Mouse (Mus musculus) lung, postnatal 25 days (tissue): ENCODE measurements around the gene Psenen.

Experiments used
- DNase-seq: peaks from one replicate; pipeline ENCODE4 v3.0.0; 2022; ENCODE audit warnings: low spot score

The Psenen gene

DNA sequence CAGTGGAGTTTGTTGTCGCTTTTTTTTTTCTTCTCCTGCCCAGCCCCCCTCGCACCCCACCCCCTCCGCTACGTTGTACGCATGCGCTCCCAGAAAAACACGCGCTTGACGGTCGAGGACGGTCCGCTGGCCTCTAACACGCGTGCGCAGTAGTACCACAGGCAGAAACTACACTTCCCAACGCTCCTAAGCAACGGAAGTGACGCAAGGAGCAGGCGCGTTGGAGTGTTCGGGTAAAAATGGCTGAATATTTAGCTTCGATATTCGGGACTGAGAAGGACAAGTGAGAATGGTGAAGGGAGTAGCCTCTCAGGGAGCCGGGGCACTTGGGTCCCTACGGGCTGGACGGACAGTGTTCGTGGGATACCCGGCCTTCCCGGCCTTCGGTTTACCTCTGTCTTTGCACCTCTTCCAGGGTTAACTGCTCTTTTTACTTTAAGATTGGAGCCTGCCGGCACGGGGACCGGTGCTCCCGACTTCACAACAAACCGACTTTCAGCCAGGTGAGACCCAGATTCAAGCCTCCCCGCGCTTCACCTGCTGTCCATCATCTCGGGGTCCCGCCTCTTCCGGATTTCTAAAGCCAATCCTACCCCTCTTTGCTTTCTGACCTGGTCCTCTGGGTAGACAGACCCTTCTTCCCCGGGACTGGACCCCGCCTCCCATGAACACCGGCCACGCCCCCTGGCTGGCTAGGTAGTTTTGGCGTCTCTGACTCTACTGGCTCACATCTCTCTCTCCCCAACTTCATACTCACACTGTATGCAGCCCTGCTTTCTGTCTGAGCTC is at the start of gene Psenen, which contains the start of the genes U2af1l4 and Gm49396:
TSS of gene Psenen (minus strand) at position 511 of the 789 bp plus-strand sequence.
TSS of gene U2af1l4 (plus strand) at position 185 of the 789 bp plus-strand sequence.
TSS of gene Gm49396 (plus strand) at position 228 of the 789 bp plus-strand sequence.
- DNase-seq, result peak; percentile 98

DNA sequence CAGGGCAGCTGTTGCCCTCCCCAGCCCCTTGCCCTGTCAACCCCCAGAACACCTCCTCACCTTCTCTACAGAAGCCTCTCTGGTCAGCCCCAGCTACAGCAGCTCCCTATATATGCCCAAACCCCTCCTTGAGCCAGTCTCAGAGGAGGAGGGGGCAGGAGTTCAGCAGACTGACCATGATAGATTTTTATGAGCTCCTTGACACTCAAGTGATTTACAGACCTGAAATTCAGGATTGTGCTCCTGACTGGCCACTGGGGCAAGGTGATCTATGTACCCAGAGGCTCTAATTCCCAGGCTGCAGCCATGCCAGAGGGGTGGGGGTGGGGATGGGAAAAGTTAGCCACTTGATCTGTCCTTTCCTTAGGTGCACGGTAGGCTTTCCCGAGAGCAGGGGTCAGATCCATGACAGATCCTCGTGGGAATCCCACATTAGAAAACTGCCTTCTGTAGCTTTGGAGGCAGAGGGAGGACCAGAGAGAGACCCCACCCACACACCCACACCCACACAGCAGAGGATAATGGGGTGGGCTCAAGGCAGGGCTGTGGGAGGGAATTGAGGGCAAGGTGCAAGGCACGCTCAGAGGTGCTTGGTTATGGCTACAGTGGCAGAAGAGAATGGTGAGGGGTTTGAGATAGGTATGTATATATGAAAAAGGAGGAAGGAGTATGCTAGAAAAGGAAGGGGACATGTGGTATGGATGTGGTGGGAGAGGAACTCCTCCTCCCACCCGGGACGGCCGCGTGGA is 49.4 kb upstream of the Psenen start, which contains the start of gene Upk1a:
TSS of gene Upk1a (minus strand) at position 194 of the 749 bp plus-strand sequence.
- no peak for DNase-seq

DNA sequence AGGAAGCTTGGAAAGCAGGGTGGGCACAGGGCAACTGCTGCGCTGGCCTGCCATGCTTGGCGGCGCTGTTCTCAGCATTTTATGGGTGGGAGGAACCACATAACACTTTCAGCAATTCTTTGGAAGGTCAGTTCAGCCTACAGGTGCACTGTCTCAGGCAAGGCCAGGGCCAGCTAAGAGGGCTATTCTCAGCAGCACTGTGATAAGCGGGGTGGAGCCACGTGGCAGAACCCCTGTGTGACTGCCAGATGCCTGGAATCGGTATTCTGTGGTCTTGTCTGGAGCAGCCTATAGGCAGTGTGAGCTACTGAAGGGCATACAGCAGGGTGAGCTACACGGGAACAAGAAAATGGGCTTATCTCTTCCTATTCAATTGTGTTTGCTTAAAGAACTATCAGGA is 46.6 kb upstream of the Psenen start:
- no peak for DNase-seq

- DNase-seq, result no peak
These were observed 45.0 kb upstream of the Psenen start for GRCm38 (mm10) chr7:30608476-30608875.

DNA sequence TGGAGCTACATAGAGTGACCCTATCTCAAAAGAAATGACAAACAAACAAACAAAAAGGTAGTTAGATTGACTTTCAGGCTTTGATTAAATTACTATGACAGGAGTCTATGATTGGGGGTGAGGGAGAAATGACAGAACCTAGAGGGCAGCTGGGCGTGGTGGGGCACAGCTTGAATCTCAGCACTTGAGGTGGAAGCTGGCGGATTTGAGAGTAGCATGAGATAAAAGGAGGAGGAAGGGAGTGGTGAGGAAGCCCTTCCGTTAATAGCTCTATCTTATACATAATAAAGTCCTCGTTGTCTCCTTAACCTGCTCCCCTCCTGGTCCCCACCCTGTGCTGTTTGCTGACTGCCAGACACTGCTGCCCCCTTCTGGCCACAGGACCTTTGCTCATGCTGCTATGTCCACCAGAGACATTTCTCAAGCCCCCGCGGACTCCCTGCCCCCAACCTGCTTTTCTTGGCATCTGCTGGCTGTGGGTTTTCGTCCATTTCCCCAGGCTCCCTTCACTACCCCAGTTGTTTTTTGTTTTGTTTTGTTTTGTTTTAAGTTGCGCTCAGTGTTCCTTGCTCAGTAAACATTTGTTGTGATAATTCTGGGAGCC is 44.4 kb upstream of the Psenen start:
- DNase-seq, result peak; percentile 76

DNA sequence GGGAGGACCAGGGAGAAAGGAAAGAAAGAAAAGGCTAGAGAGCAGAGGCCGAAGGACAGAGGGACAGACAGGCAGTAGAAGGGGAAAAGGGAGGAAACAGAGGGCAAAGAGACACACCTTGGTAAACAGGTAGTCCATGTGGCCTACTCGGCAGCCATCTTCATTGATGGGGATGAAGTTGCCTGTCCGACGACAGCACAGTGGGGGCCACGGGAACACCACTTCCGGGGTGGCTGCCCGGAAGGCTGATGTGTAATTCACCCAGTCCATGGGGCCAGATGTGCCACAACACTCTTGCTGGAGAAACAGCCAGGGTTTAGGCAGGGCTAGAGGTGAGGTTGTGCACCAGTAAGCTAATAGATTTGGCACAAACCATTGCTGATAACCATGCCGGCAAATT is 41.5 kb upstream of the Psenen start:
- DNase-seq, result no peak

GRCm38 (mm10) chr7:30604424-30604823 is 41.0 kb upstream of the Psenen start:
- no peak for DNase-seq

- DNase-seq, result peak; percentile 90
These were observed 39.2 kb upstream of the Psenen start for GRCm38 (mm10) chr7:30602583-30602982.

GRCm38 (mm10) chr7:30600651-30601050 is 37.2 kb upstream of the Psenen start:
- peak; percentile 82 for DNase-seq

DNA sequence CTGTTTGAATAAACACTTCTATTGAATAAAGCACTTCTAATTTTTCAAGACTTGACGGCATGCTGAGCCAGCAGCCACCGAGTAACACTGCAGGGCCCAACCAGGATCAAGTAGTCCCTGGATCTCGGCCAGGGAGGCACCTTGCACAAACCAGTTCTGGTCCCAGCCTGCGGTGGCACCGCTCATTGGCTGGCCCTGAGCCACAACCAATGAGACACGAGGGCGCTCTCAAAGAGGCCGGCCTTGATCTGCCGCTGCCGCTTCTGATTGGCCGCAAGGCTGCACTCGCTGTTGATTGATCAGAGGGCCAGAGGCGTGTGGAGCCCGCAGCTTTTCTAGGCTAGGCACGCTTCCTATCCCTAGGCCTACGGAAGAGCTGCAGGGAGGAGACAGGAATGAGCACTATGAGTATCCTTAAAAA is 36.5 kb upstream of the Psenen start:
- peak; percentile 97 for DNase-seq

DNA sequence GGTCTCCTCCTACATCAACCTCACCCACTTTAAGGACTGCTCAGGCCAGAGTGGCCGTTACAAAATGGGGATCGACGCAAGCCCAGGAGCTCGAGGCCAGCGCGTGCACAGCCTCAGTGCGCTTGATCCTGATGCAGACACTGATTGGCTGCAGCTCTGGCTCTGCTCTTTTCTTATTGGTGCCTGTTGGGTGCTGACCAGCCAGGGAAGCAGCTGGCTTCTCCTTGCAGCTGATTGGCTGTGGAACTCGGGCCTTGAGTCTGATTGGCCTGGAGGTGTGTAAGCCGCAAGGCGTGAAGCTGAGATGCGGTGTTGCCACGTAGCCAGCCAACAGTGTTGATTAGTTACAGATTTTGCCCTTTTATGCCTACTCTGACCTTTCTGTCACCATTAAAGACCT is 35.4 kb upstream of the Psenen start, which contains the start of gene Zbtb32:
TSS of gene Zbtb32 (minus strand) at position 124 of the 400 bp plus-strand sequence.
- DNase-seq, result no peak

- DNase-seq, result peak; percentile 35
These were observed 33.4 kb upstream of the Psenen start for GRCm38 (mm10) chr7:30596811-30597210.

GRCm38 (mm10) chr7:30596093-30596492 is 32.7 kb upstream of the Psenen start:
- no peak for DNase-seq

DNA sequence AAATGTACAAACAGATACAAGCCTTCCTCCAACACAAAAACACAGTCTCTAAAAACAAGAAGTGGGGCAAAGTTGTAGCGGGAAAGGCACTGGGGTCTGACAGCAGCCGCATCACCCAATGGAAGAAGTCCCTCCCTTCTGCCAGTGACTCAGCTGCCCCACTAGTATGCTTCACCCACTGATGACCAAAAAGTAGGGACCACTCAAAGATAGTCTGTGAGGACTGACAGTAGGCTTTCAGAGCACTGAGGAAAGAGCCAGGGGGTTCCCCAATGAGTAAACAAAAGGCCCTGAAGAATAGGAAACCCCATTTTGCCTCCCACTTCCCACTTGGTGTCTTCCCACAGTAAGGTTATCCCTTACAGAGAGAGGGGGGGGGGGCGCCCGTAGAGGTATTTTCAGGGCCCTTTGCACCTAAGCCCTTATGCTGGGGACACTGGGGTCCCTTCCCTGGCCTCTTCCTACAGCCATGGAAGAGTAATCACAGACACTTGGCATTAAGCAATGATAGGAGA is 31.1 kb upstream of the Psenen start:
- no peak for DNase-seq

DNA sequence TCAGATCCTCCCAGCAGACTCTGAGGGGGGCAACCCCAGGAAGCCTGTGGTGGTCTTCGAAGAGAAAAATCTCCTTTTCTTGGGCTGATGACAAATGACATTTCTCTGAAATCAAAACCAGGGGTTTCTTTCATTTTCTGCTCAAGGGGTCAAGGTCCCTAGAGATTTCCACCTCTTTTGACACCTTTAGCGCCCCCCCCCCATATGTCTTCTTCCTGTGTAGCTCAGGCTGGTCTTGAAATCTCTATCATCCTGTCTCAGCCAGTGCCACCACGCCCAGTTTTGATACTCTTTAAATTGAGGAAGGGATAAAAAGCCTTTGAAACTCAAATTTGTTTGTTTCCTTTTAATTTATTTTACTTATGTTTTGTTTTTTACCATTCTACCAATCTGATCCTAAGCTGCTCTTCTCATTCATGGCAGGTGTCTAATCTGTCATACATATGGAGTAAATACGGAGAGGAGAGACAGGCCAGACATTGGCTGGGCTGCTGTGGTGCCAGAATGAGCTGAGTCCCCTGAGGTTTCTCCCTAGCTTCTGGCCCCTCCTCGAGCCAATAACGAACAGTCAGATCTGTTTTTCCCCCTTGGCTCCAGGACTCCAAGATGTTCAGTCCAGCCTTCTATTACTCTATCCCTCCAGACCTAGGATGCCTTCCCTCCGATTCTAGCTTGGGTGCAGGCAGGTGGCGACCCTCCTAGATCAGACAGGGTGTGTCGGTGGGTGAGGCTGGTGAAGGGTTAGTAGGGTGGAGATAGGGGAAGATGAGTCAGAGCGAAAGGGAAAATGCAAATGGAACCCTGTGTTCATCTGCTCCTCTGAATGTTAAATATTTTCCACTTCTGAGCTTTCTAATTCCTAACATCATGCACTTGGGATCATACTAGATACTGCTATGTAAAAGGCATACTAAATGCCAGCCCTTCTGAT is 30.4 kb upstream of the Psenen start:
- no peak for DNase-seq

DNA sequence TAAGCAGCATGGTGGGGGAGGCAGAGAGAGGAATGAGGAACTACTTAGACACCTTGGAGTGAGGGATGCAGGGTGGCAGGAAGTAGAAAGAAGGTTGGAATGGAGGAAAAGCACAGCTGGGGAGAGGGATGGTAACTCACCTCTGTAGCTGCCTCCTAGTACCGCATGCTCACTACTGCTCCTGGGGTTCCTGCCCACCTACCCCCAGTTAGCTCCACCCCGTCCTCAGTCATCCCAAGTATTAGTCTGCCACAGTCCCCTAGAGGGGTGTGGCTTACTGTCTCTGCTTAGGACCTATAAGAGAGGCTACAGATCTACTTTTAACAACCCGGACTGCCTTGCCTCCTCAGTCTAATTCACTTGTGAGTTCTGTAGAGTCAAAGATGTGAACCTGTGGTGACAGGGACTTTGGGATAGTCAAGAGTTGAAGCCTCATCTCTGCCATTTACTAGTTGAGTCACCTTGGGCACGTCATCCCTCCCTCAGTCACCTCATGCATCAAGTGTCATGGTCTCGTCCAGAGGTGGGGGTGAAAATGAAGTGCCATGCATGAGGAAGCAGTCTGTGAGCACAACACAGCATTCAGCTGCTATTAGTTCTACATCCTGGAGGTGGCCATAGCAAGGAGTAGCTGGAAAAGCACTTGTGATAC is 29.5 kb upstream of the Psenen start:
- no peak for DNase-seq

GRCm38 (mm10) chr7:30591605-30591951 is 28.2 kb upstream of the Psenen start:
- DNase-seq, result no peak

DNA sequence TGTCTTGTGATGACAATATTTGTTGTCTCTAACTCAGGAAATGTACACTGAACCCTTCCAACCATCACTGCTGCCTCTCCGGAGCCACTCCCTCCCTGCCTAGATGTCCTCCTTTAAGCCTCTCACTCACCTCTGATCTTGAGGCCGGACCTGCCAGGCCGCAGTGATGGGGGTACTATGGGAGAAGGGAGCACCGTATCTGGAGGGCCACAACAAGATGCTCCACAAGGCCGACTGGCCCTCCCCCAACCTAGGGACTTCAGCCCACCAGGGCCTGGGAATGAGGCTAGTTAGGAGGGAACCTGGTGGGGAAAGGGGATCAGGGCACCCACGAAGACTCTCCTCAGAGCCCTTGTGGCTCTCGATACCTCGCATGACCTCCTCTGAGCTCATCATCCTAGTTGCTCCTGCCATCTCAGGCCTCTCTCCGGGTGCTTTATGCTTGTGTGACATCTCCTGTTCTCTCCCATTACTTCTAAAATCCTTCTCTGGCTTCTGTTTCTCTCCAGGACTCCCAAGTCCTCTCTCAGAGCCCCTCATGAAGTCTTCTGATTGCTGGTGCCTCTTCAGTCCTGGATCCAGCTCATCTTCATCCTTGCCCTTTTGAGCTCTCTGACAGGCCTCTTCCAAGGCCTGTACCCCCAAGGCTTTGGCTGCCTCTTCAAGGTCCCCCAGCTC is 27.6 kb upstream of the Psenen start:
- no peak for DNase-seq

DNA sequence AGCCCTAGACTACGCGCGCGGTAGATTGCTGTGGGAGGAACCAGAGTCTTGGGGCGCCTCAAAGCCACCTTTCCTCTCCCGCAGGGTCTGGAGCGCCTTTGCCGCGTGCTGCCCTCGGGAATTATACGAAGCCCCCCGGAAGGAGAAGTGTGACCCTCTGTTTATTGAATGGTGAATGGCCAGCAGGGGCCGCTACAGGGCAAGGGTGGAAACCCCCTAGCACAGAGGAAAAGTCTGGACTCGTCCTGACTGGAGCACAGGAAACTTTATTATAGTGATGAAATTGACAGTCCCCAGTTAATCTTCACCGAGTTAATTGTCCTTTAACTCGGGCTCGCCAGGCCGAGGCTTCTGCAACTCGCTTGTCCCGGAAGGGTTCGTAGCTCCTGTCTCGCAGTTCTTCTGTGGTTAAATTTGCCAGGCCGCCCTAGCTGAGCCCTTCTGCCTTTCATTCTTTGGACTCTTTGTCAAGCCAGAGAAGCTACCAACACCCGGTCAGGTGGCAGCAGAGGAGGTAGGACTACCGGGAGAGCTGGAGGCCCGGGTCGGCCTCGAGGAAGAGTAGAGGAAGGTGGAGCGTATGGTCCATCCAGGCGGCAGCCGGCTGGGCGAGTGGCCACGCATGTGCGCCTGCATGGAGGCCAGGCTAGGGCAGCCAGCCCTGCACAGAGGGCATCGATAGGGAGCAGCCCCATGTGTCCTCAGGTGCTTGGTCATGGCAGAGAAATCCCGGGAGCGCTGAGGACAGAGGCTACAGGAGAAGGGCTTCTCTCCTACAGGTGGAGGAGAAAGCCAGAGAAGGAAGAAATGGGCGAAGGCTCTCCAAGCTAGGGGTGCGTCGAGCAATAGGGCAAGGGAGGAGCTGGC is 26.2 kb upstream of the Psenen start:
- DNase-seq, result peak; percentile 84
